Mouse (Mus musculus): ENCODE results near the gene Otud3.

Otud3 gene

DNA sequence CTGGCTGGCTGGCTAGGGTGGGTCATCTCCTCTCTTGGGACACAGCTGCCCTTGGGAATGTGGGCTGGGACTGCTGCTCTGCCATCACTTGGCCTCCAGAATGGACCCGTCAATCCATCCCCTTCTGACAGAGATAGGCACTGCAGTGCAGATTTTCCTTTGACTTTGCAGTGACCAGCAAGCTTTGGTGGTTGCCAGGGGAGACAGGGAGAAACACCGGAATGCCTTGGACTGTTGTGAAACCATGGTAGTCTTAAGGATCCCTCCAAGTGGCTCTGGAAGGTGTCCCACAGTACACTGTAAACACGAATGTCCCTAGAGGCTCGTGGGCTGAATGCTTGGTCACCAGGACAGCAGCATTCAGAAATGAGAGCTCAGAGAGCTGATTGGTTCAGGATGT lies 25.7 kb upstream of the Otud3 start:
- H3K36me3 ChIP-seq (ENCODE audit: insufficient read depth, low read length), result no peaks in the 10 kb centered on the region
- peaks cover 28% of the 10 kb centered on the region for H3K4me1 ChIP-seq (replicated peaks; ENCODE audit: low read depth, low read length)
- no peaks in the 10 kb centered on the region for H3K9me3 ChIP-seq (ENCODE audit: low read length)
- peaks cover 17% of the 10 kb centered on the region; the same call in 1 of the 2 replicates for H3K27me3 ChIP-seq (ENCODE audit: insufficient read depth, low read length)
- H3K4me3 ChIP-seq (replicated peaks; ENCODE audit: low read length), result no peak overlapping the region
- TF ChIP-seq POU5F1 (IDR thresholded peaks at IDR 0.05; ENCODE audit: borderline replicate concordance, low read length) (no peak), NANOG (IDR thresholded peaks at IDR 0.05; ENCODE audit: borderline replicate concordance, low read length) (no peak), CTCF (conservative IDR thresholded peaks at IDR 0.05; ENCODE audit: low read length) (no peak)

DNA sequence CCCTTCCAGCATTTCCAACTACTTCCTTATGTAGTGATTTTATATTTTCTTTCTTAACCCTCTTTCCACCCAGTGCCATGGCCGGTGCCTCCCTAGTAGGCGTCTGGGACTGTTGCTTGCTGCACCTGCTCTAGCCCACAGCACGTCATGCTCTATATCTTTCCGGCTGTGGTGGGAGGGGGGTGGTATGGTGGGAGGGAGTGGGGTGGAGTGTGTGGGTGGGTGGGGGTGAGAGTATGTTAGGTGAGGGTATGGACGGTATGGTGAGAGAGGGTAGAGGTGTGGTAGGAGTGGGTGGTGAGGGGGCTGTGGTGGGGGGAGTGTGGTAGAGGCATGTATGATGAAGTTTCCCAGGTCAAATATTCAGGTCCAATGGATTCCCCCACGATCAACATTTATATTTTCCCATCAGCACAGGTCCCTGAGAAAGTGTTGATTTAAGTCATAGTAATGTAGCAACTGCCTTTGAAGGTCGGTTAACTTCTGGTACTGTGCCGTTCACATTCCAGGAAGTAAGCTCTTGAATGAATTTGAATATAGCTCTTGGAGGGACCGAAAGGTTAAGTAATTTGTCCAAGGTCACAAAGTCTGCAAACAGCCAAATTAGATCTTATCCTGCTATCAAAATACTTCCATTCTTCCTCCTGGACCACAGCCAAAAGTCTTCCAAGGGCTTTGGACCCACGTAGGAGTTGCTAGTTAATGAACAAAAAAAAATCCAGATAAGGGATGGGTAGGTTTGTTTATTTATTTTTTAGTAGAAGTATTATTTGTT lies 24.9 kb upstream of the Otud3 start:
- H3K4me1 ChIP-seq (replicated peaks; ENCODE audit: low read depth, low read length), result peaks cover 27% of the 10 kb centered on the region
- TF ChIP-seq POU5F1 (IDR thresholded peaks at IDR 0.05; ENCODE audit: borderline replicate concordance, low read length) (no peak), NANOG (IDR thresholded peaks at IDR 0.05; ENCODE audit: borderline replicate concordance, low read length) (no peak), CTCF (conservative IDR thresholded peaks at IDR 0.05; ENCODE audit: low read length) (no peak)

DNA sequence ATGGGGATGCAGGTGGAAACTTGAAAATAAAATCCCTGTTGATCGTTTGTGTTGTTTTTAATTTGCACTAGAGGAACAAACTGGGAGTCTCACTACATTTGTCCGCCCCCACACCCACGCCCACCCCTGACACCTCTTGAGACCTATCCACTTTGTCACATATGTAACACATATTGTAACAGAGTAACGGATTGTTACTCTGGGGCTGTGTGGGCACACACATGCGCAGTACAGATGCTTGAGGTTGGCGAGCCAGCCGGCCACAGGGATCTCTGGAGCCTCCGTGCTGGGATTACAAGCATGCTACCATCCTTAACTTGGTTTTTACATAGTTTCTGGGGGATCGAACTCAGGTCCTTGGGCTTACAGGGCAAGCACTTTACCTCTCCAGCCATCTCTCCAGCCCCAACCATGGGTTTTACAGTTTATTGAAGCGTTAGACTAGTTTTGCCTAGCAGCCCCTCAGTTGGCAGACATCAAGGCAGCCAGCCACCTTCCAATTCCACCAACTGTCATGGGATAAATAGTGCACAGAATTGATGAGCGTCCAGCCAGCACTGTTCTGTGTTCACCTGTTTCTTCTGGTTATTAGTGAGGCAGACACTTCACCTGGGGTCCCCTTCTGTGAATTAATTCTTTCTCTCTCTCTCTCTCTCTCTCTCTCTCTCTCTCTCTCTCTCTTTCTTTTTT lies 20.9 kb upstream of the Otud3 start:
- no peak for TF ChIP-seq NANOG (IDR thresholded peaks at IDR 0.05; ENCODE audit: borderline replicate concordance, low read length)
- no peak for TF ChIP-seq POU5F1 (IDR thresholded peaks at IDR 0.05; ENCODE audit: borderline replicate concordance, low read length)
- TF ChIP-seq CTCF (conservative IDR thresholded peaks at IDR 0.05; ENCODE audit: low read length), result no peak
- peaks cover 5% of the 10 kb centered on the region; the same call in 1 of the 2 replicates for H3K27me3 ChIP-seq (ENCODE audit: insufficient read depth, low read length)
- no peaks in the 10 kb centered on the region for H3K36me3 ChIP-seq (ENCODE audit: insufficient read depth, low read length)
- H3K4me1 ChIP-seq (replicated peaks; ENCODE audit: low read depth, low read length), result peaks cover 12% of the 10 kb centered on the region; the same call in 1 of the 2 replicates
- H3K9me3 ChIP-seq (ENCODE audit: low read length), result no peaks in the 10 kb centered on the region
- no peak overlapping the region for H3K4me3 ChIP-seq (replicated peaks; ENCODE audit: low read length)

More for the DNA sequence above, 24.9 kb upstream of the Otud3 start:
- H3K9me3 ChIP-seq (ENCODE audit: low read length), result no peaks in the 10 kb centered on the region
- H3K4me3 ChIP-seq (replicated peaks; ENCODE audit: low read length), result no peak overlapping the region
- H3K27me3 ChIP-seq (ENCODE audit: insufficient read depth, low read length), result peaks cover 17% of the 10 kb centered on the region; the same call in 1 of the 2 replicates
- no peaks in the 10 kb centered on the region for H3K36me3 ChIP-seq (ENCODE audit: insufficient read depth, low read length)

DNA sequence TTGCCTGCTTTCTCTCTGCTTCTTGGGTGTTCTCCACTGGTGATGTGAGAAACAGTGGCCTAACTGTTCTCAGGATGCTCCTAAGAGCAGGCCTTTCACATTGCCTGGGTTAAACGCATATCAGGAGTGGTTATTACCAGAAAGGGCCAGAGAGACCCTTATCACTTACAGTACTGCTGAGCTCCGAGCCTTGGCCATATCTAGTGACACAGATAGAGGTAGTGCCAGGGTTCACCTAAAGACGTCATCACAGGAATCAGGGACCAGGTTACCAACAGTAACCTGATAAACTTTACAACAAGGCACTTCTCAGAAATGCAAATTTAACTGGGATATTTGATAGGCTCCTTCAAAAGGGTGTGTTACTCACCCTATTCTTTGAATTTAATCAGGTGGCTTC lies 20.1 kb upstream of the Otud3 start:
- Histone ChIP-seq H3K4me1 (replicated peaks; ENCODE audit: low read depth, low read length) (peaks cover 10% of the 10 kb centered on the region; the same call in 1 of the 2 replicates), H3K4me3 (replicated peaks; ENCODE audit: low read length) (no peak overlapping the region), H3K27me3 (ENCODE audit: insufficient read depth, low read length) (no peaks in the 10 kb centered on the region), H3K9me3 (ENCODE audit: low read length) (no peaks in the 10 kb centered on the region), H3K36me3 (ENCODE audit: insufficient read depth, low read length) (no peaks in the 10 kb centered on the region)
- TF ChIP-seq POU5F1 (IDR thresholded peaks at IDR 0.05; ENCODE audit: borderline replicate concordance, low read length), result no peak
- no peak for TF ChIP-seq CTCF (conservative IDR thresholded peaks at IDR 0.05; ENCODE audit: low read length)
- TF ChIP-seq NANOG (IDR thresholded peaks at IDR 0.05; ENCODE audit: borderline replicate concordance, low read length), result no peak

DNA sequence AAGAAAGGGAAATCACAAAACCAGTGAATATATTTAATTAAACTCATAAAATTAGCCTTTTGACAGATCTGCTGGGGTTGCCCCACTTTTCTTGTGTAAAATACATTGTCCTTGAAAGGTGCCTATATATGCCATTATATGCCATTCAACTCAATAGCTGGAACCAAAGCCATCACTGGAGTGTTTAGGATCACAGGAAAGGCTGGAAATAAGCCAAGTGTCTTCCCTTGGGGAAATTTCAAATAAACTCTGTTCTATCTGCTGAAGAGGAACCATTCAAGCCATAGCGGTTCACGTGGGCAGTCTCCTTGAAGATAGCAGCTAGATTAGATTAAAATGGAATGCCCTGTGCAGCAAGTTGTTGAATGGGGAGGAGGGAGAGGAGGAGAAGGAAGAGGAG lies 11.8 kb upstream of the Otud3 start:
- no peaks in the 10 kb centered on the region for H3K36me3 ChIP-seq (ENCODE audit: insufficient read depth, low read length)
- peaks cover 20% of the 10 kb centered on the region for H3K4me1 ChIP-seq (replicated peaks; ENCODE audit: low read depth, low read length)
- peaks cover 23% of the 10 kb centered on the region for H3K27me3 ChIP-seq (ENCODE audit: insufficient read depth, low read length)
- H3K9me3 ChIP-seq (ENCODE audit: low read length), result no peaks in the 10 kb centered on the region
- no peak overlapping the region for H3K4me3 ChIP-seq (replicated peaks; ENCODE audit: low read length)
- TF ChIP-seq CTCF (conservative IDR thresholded peaks at IDR 0.05; ENCODE audit: low read length) (no peak), NANOG (IDR thresholded peaks at IDR 0.05; ENCODE audit: borderline replicate concordance, low read length) (no peak), POU5F1 (IDR thresholded peaks at IDR 0.05; ENCODE audit: borderline replicate concordance, low read length) (no peak)

DNA sequence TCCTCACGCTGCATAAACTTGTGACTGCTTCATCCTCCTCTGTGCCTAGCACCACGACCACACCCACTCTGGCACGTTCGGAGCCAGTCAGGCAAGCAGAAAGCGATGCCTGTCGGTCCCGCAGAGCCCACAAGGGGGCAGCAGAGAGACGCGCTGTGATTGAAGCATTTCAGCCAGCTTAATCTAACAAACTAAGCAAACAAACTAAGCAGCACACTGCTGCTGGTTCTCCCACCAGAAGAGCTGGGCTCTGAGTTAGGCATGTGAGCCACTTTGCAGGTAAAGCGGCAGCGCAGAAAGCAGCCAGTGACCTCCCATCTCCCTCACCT lies 8.3 kb upstream of the Otud3 start:
- Histone ChIP-seq H3K9me3 (ENCODE audit: low read length) (no peaks in the 10 kb centered on the region), H3K36me3 (ENCODE audit: insufficient read depth, low read length) (no peaks in the 10 kb centered on the region), H3K4me3 (replicated peaks; ENCODE audit: low read length) (peak overlapping the region; percentile 70), H3K27me3 (ENCODE audit: insufficient read depth, low read length) (peaks cover 10% of the 10 kb centered on the region), H3K4me1 (replicated peaks; ENCODE audit: low read depth, low read length) (peaks cover 23% of the 10 kb centered on the region)
- TF ChIP-seq NANOG (IDR thresholded peaks at IDR 0.05; ENCODE audit: borderline replicate concordance, low read length) (no peak), CTCF (conservative IDR thresholded peaks at IDR 0.05; ENCODE audit: low read length) (peak; percentile 99)

DNA sequence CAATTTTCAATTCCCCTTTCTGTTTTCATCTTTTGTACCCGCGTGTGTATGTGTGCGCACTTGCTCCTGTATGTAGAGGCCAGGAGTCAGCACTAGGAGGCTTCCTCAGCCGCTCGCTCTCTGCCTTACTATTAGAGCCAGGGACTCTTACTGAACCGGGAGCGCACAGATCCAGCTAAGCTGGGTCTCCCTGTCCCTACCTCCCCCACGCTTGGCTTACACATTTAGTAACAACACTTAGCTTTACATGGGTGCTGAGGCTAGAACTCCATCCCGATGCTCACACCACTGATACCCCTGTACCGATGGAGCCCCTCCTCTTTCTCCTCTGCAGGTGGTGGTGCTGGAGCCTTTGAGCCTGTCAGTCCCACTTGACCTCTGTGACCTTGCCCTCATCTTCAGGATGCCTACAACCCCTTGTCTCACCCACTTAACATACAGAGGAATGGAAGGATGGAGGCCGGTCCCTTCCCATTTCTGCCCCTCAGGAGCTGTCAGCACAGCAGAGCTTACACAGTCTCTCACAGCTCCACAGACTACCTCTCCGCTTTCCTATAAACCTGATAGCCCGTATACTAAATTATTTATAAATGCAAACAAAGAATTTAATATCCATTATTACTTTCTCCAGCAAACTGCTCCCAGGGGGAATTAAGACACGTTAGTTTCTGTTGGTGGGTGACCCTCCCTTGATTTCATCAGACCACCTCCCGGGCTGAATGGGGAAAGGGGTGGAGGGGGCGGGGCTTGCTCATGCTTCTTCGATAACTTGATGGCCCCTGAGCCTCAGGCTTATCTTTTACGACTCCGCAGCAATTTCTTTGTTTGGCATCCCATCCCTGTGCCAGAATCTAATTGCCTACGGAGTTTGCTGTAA lies 7.7 kb upstream of the Otud3 start:
- peaks cover 2% of the 10 kb centered on the region; the same call in 1 of the 2 replicates for H3K9me3 ChIP-seq (ENCODE audit: low read length)
- H3K4me3 ChIP-seq (replicated peaks; ENCODE audit: low read length), result peak overlapping the region; percentile 70
- TF ChIP-seq CTCF (conservative IDR thresholded peaks at IDR 0.05; ENCODE audit: low read length) (no peak), NANOG (IDR thresholded peaks at IDR 0.05; ENCODE audit: borderline replicate concordance, low read length) (no peak), POU5F1 (IDR thresholded peaks at IDR 0.05; ENCODE audit: borderline replicate concordance, low read length) (no peak)
- peaks cover 23% of the 10 kb centered on the region for H3K4me1 ChIP-seq (replicated peaks; ENCODE audit: low read depth, low read length)
- H3K36me3 ChIP-seq (ENCODE audit: insufficient read depth, low read length), result no peaks in the 10 kb centered on the region
- peaks cover 8% of the 10 kb centered on the region; the same call in 1 of the 2 replicates for H3K27me3 ChIP-seq (ENCODE audit: insufficient read depth, low read length)

DNA sequence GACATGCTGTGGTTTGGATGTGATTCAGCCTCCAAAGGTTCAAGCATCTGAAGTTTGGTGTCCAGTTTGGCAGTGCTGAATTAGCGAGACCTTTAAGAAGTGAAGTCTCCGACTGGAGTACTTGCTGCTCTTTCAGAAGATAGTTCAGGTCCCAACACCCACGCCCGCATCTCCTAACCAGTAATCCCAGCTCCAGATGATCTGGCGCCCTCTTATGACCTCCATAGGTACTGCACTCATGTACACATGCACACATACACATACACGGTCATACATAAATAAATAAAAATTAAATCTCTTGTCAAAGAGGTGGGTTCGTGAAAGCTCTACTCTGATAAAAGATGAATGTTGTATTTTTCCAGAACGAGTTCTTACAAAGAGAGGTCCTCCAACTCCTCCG lies 3.5 kb upstream of the Otud3 start:
- H3K4me3 ChIP-seq (replicated peaks; ENCODE audit: low read length), result no peak overlapping the region
- TF ChIP-seq CTCF (conservative IDR thresholded peaks at IDR 0.05; ENCODE audit: low read length) (peak; percentile 94), POU5F1 (IDR thresholded peaks at IDR 0.05; ENCODE audit: borderline replicate concordance, low read length) (no peak), NANOG (IDR thresholded peaks at IDR 0.05; ENCODE audit: borderline replicate concordance, low read length) (no peak)
- no peaks in the 10 kb centered on the region for H3K36me3 ChIP-seq (ENCODE audit: insufficient read depth, low read length)
- H3K27me3 ChIP-seq (ENCODE audit: insufficient read depth, low read length), result peaks cover 13% of the 10 kb centered on the region
- H3K9me3 ChIP-seq (ENCODE audit: low read length), result peaks cover 2% of the 10 kb centered on the region; the same call in 1 of the 2 replicates
- H3K4me1 ChIP-seq (replicated peaks; ENCODE audit: low read depth, low read length), result peaks cover 33% of the 10 kb centered on the region

Data from E14TG2a.4 (cell line).